Mouse (Mus musculus) embryo, embryonic 11 days (tissue): ENCODE results near the gene Kdm2b.

Source experiments
- DNase-seq: peaks from one replicate; pipeline ENCODE4 v3.0.0-alpha.2; 2015

Kdm2b gene

GRCm38 (mm10) chr5:122825099-122825498 lies 164.5 kb downstream of the Kdm2b start:
- no peak for DNase-seq

- DNase-seq: no peak
These were observed 165.2 kb downstream of the Kdm2b start for GRCm38 (mm10) chr5:122824450-122824849.

GRCm38 (mm10) chr5:122823976-122824375 lies 165.6 kb downstream of the Kdm2b start:
- no peak for DNase-seq

- DNase-seq: no peak
These were observed 167.2 kb downstream of the Kdm2b start for GRCm38 (mm10) chr5:122822441-122822840.

GRCm38 (mm10) chr5:122821524-122821885 lies 168.1 kb downstream of the Kdm2b start:
- DNase-seq: no peak

- peak; percentile 95 for DNase-seq
These were observed 168.7 kb downstream of the Kdm2b start, which contains the start of gene Anapc5 for GRCm38 (mm10) chr5:122820777-122821523. Gene Anapc5, minus strand, starts transcription at chr5:122821339.
